Mouse (Mus musculus): Measurements from ENCODE around the gene Arpc2. TPM values are rescaled to one million over a fixed set of nuclear protein-coding genes. Genes with fewer than 3 reads are reported as not detected.
A peak's percentile ranks its signal among the peaks of the same experiment; 100 is the strongest.

The Arpc2 gene
- total RNA-seq (2021) = 100 to 1,000 TPM; 180 to 191 TPM
- polyA plus RNA-seq (2012; rRNA removed) = 108 and 124 TPM in 2 replicates
- long read RNA-seq, transcript Arpc2-203 (11 exons, 1,439 nt) = major isoform, 103 of 212 reads
- long read RNA-seq, transcript Arpc2-201 (10 exons, 1,404 nt) = minor isoform, 99 of 212 reads
- long read RNA-seq, partial matches to known transcripts = 2 of 212 reads
- long read RNA-seq, other reads (novel, unspliced or antisense) = 6 of 212 reads

DNA sequence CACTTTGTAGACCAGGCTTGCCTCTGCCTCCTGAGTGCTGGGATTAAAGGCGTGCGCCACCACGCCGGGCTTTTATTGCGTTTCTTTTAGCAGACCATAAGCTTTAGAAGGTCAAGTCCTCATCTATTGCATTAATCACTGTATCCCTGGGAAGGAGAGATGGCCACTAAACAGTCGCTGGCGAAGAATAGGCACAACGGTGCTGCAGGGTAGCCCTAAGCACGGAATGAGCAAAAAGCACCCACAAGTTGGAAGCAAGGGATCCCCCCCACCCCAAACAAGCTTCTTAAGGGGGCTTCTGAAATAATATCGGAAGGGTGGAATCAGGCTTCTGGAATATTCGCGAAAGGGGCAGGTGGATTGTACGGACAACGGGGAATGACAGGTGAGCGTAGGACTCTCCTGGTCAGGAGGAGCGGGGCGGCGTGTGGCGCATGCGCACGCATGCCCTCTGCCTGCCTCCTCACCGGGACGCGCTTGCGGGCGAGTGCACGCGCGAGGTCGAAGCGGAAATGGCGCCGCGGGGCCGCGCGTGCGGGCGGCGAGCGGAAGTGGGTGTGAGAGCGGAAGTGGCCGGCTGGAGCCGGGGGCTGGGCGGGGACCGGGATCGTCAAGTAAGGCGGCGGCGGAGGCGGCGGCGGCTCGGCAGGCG lies at the start of gene Arpc2:
Gene Arpc2, plus strand, starts transcription at position 147 of the 652 bp plus-strand sequence.
- peak; percentile 99 for DNase-seq

DNA sequence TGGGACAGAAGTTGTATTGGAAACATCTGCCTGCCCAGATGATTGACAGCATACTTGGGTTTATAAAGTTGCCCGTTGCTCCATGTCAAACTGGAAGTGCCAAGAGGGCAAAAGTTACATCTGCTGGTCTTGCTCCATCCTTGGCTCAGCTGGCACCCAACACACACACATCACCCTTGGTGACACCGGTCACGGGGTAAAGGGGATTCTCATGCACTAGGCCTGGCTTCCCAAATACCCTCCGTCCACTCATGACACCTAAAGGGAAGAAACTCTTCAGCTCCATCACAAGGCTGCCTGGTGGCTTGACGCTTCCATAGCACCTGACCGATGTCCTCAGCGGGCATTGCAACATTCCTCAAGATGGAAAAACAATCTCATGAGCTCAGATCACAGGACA lies 45.4 kb upstream of the Arpc2 start:
- DNase-seq = peak; percentile 11

DNA sequence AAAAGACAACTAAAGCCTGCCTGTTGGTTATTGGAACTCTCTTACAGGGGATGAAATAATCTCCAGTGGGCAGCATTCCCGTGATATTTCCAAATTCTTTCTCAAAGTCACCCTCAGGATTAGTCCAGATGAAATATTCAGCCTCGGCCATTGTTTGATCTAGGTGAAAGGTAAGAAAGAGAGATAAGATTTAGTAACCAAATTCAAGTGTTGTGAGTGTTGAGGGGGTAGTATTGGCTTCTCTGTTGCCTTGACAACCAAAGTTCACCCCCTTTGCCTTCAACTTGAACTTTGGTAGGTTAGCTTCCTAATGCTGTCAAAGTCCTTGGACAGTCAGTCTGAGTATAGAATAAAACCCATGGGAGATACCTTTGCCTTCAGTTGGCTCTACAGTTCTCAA lies 43.2 kb upstream of the Arpc2 start:
- DNase-seq = no peak

DNA sequence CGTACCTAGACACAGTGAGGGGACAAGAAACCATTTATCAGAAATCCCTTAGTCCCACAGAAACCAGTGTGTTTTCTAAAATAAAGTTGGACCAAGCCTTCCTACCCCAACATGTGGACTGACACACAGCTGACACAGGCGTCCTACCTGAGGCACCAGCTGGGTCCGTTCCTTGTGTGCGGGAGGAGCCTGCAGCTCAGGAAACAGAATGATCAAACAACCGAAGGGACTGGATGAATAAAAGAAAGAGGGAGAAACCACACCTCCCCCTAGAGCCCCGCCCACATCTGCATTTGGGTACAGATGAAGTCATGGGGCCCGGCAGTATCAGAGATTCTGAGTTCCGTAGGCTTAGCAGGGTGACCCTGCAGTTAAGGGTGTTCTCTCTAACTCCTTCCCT lies 41.4 kb upstream of the Arpc2 start, which contains the start of gene Cxcr1:
Gene Cxcr1, minus strand, starts transcription at position 187 of the 400 bp plus-strand sequence.
- no peak for DNase-seq

DNA sequence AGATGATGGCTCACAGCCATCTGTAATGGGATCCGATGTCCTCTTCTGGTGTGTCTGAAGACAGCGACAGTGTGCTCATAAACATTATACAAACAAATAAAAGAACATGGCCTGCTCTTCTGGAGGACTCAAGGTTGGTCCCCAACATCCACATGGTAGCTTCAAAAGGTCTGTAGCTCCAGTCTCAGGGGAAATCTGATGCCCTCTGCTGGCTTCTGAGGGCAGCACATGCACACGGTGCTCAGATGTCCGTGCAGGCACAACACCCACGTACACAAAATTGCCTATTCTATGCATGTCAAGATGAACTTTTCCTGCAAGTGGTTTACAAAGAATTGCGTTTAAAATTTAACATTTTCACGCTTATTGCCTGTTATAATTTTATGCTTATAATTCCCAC lies 39.9 kb upstream of the Arpc2 start:
- DNase-seq = no peak

DNA sequence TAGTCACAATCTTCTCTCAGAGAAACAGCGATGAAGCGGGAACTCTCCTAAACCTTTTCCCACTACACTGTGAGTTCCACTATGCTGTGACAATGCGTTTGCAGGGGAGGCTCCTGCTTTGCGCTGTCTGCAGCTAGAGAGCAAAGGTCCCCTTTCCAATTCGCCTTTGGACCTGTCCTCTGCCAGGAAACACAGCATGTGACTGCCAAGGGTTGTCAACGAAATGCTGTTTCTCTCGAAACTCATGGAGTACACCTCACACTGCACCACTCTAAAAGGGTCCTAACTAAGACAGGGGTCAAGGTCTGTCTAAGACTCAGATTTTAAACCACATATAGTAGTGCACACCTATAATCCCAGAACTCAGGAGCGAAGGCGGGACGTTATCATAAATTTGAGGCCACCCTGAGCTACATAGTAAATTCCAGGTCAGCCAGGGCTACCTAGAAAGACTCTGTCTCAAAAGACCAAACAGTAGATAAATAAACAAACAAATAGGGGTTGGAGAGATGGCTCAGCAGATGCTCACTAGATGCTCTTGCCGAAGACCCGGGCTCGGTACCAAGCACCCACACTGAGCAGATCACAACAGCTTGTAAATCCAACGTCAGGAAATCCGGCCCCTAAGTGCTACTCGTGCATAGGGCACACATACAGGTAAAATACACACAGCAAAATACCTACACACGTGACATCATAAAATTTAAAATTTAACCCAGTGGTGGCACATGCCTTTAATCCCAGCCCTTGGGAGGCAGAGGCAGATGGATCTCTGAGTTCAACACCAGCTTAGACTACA lies 39.1 kb upstream of the Arpc2 start:
- no peak for DNase-seq

DNA sequence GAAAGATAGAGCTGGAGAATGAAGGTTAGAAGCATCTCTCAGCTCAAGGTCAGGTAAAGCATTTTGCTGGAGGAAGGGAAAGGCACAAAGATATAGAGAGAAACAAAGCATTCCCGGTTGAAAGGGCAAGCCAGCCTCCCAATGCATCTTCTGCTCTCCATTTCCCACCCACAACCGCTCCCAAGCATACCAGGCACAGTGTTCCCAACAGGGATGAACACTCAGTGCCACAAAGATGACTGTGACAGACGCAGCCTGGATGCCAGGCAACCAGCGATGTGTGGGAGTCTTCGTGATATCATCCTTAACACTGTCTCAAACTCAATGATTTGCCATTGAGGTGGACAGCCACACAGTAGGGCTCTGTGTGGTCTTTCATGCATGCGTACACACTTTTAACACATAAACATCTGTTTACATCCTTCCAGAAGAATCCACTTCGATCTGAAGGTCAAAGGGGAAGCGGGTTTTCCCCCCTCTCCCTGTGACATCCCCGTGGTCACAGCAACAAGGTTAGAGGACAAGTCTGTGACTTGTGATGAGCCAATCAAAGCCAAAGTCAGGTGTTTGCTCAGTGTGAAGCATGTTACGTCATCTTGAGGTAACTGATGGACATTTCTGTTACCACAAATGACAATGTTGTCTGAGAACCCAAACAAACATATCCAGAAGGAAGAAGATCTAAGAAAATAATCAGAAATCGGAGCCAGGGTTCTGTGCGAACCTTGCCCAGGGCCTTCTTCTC lies 38.0 kb upstream of the Arpc2 start:
- no peak for DNase-seq

DNA sequence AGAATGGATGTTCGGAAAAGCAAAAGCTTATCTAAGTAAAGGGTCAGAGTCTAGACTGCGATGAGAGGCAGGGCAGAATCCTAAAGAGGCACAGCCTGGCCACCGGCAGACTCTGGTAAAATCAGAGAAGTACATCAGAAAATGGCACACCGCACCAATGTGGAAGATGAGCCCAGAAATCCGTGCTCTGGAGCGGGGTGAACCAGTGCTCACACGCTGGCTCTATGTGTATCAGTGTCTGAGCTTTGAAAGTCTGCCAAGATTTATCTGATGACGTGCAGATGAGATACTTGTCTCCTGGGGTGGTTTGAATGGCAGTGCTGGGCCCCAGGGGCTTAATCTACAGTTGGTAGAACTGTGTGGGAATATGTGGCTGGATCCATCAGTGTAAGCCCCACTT lies 36.8 kb upstream of the Arpc2 start:
- no peak for DNase-seq

DNA sequence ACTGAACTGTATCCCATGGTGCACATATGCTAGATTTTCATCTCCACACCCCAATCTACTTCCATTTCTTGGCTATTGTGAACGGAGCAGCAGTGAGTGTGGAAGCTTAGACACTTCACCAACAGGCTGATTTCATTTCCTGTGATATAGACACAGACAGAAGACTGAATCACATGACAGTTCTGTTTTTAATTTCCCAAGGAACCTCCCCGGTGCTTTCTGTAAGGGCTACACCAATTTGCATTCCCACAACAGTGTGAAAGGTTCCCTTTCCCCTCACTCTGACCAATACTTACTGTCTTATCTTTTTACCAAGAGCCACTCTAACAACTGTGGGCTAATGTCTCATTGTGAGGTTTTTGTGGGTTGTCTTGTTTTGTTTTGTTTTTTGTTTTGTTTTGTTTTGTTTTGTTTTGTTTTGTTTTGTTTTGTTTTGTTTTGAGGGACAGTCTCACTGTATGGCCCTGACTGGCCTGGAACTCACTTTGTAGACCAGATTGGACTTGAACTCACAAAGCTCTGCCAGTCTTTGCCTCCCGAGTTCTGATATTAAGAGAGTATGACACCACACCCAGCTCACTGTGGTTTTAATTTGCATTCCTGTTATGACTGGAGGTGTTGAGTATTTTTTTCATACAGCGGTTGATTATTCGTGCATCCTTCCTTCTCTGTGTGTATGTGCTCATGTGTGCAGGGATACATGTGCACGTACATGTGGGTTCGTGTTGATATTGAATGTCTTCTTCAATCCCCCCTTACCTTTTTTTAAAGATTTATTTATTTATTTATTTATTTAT lies 34.6 kb upstream of the Arpc2 start:
- DNase-seq = no peak

DNA sequence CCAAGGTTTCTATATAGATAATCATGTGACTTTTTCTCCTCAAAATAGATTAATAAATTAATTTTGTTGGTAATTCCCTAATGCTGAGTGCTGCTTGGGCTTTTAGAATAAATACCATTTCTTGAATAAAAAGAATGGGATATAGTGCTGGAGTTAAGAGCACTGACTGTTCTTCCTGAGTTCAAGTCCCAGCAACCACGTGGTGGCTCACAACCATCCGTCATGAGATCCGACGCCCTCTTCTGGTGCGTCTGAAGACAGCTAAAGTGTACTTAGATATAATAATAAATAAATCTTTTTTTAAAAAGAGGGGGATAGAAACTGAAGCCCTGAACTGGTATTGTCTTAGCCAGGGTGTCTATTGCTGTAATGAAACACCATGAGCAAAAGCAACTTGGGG lies 32.4 kb upstream of the Arpc2 start:
- DNase-seq = no peak

DNA sequence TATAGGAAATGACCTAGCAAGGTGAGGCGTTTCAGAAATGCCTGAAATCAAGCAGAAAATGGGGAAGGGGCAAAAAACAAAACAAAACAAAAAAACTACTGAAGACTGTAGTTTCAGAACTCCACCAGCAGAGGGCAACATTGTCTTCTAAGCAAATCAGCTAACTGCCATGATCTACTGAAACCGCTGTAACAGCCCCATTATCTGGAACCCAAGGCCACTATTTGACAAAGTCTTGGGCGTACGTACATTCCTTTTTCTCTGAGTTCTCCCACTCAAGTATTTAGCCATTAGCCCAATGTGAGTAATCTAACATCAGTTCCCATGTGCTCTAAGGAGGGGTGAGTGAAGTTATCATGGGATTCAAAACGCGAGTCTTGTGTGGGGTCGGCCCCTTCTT lies 30.0 kb upstream of the Arpc2 start:
- DNase-seq = peak; percentile 13

DNA sequence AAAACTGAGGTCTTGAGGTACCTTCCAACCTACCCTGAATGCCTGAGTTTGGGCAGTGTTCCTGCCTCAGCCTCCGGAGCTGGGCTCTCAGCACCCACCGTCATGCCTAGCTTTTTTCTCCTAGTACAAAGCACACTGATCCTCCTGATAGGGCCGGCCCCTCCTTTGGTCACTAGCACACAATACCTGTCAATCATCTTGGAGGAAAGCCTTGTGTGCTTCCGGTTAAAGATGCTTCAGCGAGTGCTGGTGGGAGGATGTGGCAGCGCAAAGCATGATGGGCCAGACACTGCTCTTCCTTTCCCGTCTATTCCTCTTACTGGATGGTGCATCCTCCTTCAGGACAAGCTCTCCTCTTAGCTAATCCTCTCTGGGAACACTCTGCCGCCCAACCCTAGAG lies 29.2 kb upstream of the Arpc2 start:
- no peak for DNase-seq

DNA sequence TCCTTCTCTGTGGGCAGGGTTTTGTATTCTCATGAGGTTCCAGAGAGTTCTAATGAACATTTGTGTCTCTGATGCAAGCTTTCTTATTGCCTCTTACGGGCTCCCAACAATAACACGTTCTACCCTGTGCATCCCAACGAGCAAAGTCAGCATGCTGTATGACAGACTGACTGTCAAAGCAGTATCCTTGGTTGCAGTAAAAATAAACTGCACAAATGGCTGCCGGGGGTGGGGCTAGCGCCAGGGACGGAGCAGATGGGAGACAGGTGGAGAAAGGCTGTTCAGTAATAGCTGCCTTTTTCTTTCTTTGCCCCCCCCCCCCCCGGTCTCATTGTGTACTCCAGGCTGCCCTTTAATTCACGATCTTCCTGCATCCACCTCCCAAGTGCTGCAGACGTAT lies 28.0 kb upstream of the Arpc2 start:
- no peak for DNase-seq

DNA sequence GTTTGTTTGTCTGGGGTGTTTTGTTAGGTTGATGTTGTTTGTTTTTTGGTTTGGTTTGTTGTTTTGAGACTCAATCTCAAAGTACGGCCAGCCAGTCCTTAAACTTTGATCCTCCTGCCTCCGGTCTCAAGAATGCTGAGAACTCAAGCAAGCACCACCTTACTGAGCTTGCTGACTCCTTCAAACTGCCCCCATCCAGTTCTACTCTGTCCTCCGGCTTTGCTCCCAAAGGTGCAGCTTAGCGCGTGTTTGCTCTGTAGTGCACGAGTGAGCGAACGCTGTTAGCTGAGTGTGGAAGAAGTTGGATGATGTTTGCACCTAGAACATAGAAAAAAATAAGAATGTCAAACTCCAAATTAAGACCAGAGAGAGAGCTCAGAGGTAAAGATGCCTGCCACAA lies 26.9 kb upstream of the Arpc2 start:
- DNase-seq = no peak

DNA sequence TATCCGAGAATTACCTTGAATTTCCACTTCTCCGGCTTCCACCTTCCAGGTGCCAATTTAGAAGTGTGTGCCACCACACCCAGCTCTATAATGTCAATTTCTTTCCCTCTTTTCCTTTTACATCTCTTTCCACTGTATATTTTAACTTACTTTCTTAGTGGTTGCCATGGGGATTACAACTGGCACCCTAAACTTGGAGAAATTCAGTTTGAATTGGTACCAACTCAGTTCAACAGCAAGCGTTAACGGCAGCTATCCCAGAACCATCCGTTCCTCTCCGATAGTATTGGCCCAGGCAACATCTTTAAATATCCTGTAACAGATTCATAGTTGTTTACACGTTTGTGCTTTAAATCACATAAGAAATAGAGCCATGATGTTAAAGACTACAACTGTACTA lies 16.0 kb upstream of the Arpc2 start:
- no peak for DNase-seq

DNA sequence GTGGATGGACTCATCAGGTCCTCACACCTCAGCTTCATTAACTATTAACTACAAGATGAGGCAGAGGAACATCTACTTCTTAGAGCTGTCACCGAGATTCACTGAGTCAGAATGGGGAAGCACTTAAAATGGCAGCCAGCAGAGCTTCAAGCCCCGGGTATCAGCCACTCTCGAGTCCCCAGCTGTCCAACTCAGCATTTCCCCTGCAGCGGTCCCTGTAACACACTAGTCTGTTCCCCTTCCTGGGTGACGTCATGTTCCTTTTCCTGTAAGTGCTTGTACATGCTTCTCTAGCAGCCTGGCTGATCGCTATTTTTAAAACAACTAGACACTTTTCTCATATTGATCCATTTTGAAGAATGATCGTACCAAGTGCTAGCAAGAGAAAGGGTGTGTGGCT lies 8.6 kb upstream of the Arpc2 start:
- peak; percentile 31 for DNase-seq

DNA sequence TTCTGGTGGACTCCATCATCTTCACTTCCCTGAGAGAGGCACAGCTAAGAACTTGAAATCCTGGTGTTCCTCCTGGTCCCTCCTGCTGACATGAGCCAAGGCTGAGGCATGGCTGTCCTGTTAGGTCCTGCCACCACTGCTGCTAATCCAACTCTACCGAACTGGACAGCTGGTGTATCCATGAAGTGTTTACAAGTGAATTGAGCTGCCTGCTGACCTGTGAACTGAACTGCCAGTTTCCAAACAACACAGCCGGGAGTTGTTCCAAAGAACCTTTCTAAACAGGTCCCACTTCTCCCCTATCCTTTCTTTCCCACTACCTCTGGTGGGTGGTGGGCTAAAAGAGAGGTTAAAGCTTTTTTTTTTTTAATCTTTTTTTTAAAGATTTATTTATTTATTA lies 5.9 kb upstream of the Arpc2 start:
- DNase-seq = no peak

DNA sequence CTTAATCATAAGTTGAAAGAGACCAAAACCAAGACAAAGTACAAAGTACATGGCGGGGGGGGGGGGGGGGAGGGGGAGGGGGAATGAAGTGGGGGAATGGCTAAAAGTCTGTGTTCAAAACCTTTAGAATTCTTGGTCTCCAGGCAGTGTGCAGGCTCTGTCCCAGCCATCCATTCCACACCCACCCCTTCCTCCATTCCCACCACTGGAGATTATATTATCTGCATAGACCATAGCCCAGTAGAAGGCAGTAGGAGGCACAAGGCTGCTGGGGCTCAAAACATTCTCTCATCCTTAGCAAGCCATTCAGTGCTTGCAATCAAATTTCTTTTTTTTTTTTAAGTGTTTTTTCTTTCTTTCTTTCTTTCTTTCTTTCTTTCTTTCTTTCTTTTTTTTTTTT lies 4.9 kb upstream of the Arpc2 start:
- DNase-seq = no peak

DNA sequence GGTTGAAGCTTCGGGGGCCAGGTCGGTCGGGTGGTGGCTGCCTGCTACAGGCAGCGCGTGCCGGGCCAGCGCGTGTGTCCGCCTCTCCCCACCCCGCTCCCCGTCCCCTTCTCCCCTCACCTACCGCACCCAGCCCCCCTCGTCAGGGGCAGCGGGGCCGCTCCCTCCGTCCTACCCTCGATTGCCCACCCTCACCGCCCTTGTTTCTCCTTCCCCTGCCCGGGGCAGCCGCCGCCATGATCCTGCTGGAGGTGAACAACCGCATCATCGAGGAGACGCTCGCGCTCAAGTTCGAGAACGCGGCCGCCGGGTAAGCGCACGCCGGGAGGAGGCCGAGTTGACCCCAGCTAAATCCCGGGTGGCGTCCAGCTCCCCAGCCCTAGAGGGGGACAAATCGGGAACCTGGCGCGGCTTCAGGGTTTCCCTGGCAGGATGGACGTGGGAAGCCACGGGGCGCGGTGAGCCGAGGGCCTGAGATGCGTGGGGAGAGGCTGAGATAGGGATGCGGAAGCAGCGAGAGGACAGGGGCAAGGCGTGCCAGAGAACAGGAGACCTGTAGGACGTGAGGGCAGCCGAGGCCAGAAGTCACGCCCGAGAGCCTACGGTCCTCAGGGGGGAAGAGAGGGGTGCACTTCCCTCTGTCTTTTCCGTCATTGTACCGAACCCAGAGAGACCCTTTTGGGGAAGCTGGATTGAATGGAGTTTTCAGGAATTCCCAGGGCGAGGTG lies 870 bp downstream of the Arpc2 start:
- no peak for DNase-seq

DNA sequence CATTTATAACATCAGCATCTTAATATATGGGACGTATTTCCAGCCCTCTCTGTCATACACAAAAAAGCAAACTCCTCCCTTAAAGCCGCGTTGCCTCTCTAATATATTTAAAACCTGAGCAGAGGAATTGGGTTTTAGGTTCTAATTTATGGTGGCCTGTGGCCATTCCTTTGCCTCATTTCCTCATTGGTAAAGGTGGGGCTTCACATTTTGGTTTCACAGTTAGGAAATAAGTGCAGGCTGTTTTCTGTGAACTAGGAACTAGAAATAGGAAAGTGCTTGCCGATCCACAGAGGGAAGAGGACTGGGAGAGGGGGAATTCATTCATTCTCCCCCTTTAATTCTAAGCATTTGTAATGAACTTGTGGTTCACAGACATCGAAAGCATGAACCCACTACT lies 1.8 kb downstream of the Arpc2 start:
- no peak for DNase-seq

DNA sequence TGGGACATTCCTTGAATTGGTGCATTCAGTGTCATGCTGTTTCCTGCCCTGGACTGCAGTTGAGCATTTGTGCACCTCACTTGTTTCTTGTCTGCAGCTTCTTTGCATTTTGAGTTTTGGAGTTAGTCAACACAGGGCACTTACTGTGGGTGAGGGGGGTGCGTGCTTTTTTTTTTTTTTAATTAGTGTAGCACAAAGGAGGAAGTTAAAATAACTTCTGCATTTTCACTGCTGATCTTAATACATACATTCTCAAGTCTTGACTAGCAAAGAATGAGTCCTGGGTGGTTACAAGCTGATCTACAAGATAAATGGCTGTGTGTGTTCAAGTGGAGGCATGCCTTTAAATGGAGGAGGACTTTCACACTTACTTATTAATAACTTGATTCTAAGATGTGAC lies 2.3 kb downstream of the Arpc2 start:
- no peak for DNase-seq

Measured in adrenal gland, adult 2 months (tissue).